Mouse (Mus musculus) CH12.LX (cell line): ENCODE measurements around the gene Rin3. TPM values are rescaled to one million over a fixed set of nuclear protein-coding genes. Genes with fewer than 3 reads are reported as not detected.

Experiments
- DNase-seq: peaks from one replicate; pipeline ENCODE4 v3.0.0-alpha.2; 2013; ENCODE audit errors: extremely low read depth
- H3K27ac ChIP-seq: 2 replicates; pipeline ENCODE4 v1.5.1; 2012; ENCODE audit warnings: low read depth, mild to moderate bottlenecking, control low read depth, moderate library complexity; ENCODE audit not compliant: insufficient read depth
- H3K27me3 ChIP-seq: replicated peaks from 2 replicates; pipeline ENCODE3; 2012; ENCODE audit warnings: inconsistent platforms
- H3K36me3 ChIP-seq, 2 experiments: replicated peaks in 1 of 2; 2 replicates each; pipeline versions ENCODE3 to v1.6.1; 2012; ENCODE audit warnings: inconsistent platforms in 1 of 2, low read length in 1 of 2, mild to moderate bottlenecking in 1 of 2, mixed read lengths in 1 of 2, moderate library complexity in 1 of 2; ENCODE audit not compliant: control insufficient read depth in 1 of 2, insufficient read depth in 1 of 2
- H3K4me1 ChIP-seq, 2 experiments: 2 replicates each; pipeline ENCODE4 v1.6.1; 2012; ENCODE audit warnings: inconsistent platforms in 1 of 2, moderate library complexity in 1 of 2; ENCODE audit not compliant: insufficient read depth in 2 of 2, control insufficient read depth in 1 of 2
- H3K4me2 ChIP-seq: 2 replicates; pipeline ENCODE4 v1.6.1; 2012; ENCODE audit warnings: low read depth, mild to moderate bottlenecking, control low read depth; ENCODE audit not compliant: poor library complexity, insufficient read depth, severe bottlenecking
- H3K4me3 ChIP-seq, 3 experiments: fragments of 150-350 bp in 1 of 3; sonication (generic) in 1 of 3; replicated peaks in 1 of 3; 2 replicates each; pipeline versions ENCODE3 to v1.5.1; 2011 to 2012; ENCODE audit warnings: low read depth in 2 of 3, low read length in 2 of 3, mild to moderate bottlenecking in 2 of 3, moderate library complexity in 2 of 3, control low read depth in 1 of 3, improper control_type of control experiment in 1 of 3, inconsistent platforms in 1 of 3, mixed read lengths in 1 of 3; ENCODE audit not compliant: poor library complexity in 1 of 3
- H3K79me2 ChIP-seq: replicated peaks from 2 replicates; pipeline ENCODE4 v1.6.1; 2012; ENCODE audit warnings: mild to moderate bottlenecking, moderate library complexity; ENCODE audit not compliant: control insufficient read depth, poor library complexity, insufficient read depth, severe bottlenecking; ENCODE audit errors: extremely low read depth
- H3K9ac ChIP-seq: 2 replicates; pipeline ENCODE4 v1.6.1; 2012; ENCODE audit warnings: low read depth, mild to moderate bottlenecking, control low read depth, moderate library complexity; ENCODE audit not compliant: insufficient read depth
- H3K9me3 ChIP-seq: replicated peaks from 2 replicates; pipeline ENCODE3; 2012; ENCODE audit warnings: low read length, inconsistent platforms, mixed read lengths
- EP300 ChIP-seq: IDR thresholded peaks from 2 replicates; pipeline ENCODE4 v1.6.1; 2011; ENCODE audit warnings: low read length, improper control_type of control experiment
- ETS1 ChIP-seq: conservative IDR thresholded peaks from 2 replicates; pipeline ENCODE4 v1.6.1; 2012; ENCODE audit warnings: low read depth, mild to moderate bottlenecking, inconsistent platforms, low read length, improper control_type of control experiment, moderate library complexity
- HCFC1 ChIP-seq: IDR thresholded peaks from 2 replicates; pipeline ENCODE4 v1.6.1; 2012; ENCODE audit warnings: low read depth, mild to moderate bottlenecking, inconsistent platforms, low read length, improper control_type of control experiment
- IRF4 ChIP-seq: IDR thresholded peaks from 2 replicates; pipeline ENCODE4 v1.6.1; 2014; ENCODE audit warnings: low read depth, mild to moderate bottlenecking, inconsistent platforms, low read length, improper control_type of control experiment
- JUND ChIP-seq: conservative IDR thresholded peaks from 2 replicates; pipeline ENCODE4 v1.6.1; 2011; ENCODE audit warnings: low read depth, low read length, improper control_type of control experiment
- MAX ChIP-seq: IDR thresholded peaks from 2 replicates; pipeline ENCODE4 v1.6.1; 2011; ENCODE audit warnings: low read length, improper control_type of control experiment
- MAZ ChIP-seq: IDR thresholded peaks from 2 replicates; pipeline ENCODE4 v1.6.1; 2012; ENCODE audit warnings: low read depth, mild to moderate bottlenecking, inconsistent platforms, low read length, improper control_type of control experiment, moderate library complexity
- MEF2A ChIP-seq: IDR thresholded peaks from 2 replicates; pipeline ENCODE4 v1.6.1; 2014; ENCODE audit warnings: low read depth, mild to moderate bottlenecking, inconsistent platforms, low read length, improper control_type of control experiment, borderline replicate concordance
- POLR2AphosphoS2 ChIP-seq: IDR thresholded peaks from 2 replicates; pipeline ENCODE4 v1.6.1; 2011; ENCODE audit warnings: low read depth, low read length, improper control_type of control experiment
- UBTF ChIP-seq: IDR thresholded peaks from 2 replicates; pipeline ENCODE4 v1.6.1; 2012; ENCODE audit warnings: low read depth, mild to moderate bottlenecking, inconsistent platforms, low read length, improper control_type of control experiment, moderate library complexity
- ZMIZ1 ChIP-seq: IDR thresholded peaks from 2 replicates; pipeline ENCODE4 v1.6.1; 2012; ENCODE audit warnings: low read depth, mild to moderate bottlenecking, inconsistent platforms, low read length, improper control_type of control experiment
- dilution Hi-C: fragments of 300-500 bp; cut with MboI; formaldehyde crosslinking; loops from 2 replicates; pipeline ENCODE4 v1.14.3; 2020; ENCODE audit warnings: low sequenced_read_pairs; ENCODE audit not compliant: extremely low pct_unique_long_range_greater_than_20kb, extremely low pct_ligation_motif_present
- in situ Hi-C: fragments of 300-500 bp; cut with MboI; formaldehyde crosslinking; loops from 3 replicates; pipeline ENCODE4 v1.14.3; 2019; ENCODE audit warnings: low sequenced_read_pairs, low pct_ligation_motif_present, low pct_unique_long_range_greater_than_20kb, mixed read lengths
- polyA plus RNA-seq: library from polyadenylated mRNA; unstranded; fragments of >175 nt; gene quantifications from 2 replicates; pipeline ENCODE4 v1.2.1, GENCODE M21; 2012; ENCODE audit warnings: low read depth; ENCODE audit not compliant: insufficient read length
- total RNA-seq, 2 experiments: library from RNA; depleted of rRNA; stranded (reverse); fragments of 300-350 nt in 1 of 2; fragments of >200 nt in 1 of 2; gene quantifications; 2 replicates each; pipeline ENCODE4 v1.2.3; 2012 to 2014

Gene Rin3
- total and polyA plus RNA-seq, 3 experiments: 2.4 to 10.0 (median 8.4) TPM

DNA sequence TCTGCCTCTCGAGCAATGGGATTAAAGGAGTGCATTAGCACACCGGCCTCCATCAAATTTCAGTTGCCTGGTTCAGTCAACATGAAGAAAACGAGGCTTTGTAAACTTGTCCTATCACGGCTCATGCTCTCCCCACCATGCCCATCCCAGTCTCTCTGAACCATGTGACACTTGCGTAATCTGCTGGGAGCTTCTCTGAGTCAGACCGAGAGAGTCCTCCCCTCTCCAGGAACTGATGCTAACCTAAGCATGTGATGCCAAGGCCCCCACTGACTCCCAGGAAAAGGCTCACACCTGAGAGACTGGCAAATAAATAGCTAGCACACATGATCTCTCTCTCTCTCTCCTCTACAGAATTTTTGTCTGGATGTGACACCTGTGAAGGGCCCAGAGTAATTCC is 134.9 kb downstream of the Rin3 start:
- no peak overlapping the region for H3K4me3 ChIP-seq
- H3K27me3 ChIP-seq: no peaks in the 10 kb centered on the region
- H3K79me2 ChIP-seq: no peaks in the 10 kb centered on the region
- dilution Hi-C loops: no loop called here
- DNase-seq: no peak
- no peak overlapping the region for H3K27ac ChIP-seq
- in situ Hi-C loops: no loop called here
- H3K4me2 ChIP-seq: no peak overlapping the region
- H3K9me3 ChIP-seq: peaks cover 1% of the 10 kb centered on the region
- no peak for TF ChIP-seq ZMIZ1
- TF ChIP-seq IRF4: 0 out of 2 replicates have a peak, but pooled peaks have one; percentile 36
- H3K36me3 ChIP-seq: peaks cover 10 to 71% of the 10 kb centered on the region in 2 experiments
- peaks cover 0 to 19% of the 10 kb centered on the region in 2 experiments; a peak in 1 of 4 replicates for H3K4me1 ChIP-seq
- H3K9ac ChIP-seq: no peak overlapping the region

DNA sequence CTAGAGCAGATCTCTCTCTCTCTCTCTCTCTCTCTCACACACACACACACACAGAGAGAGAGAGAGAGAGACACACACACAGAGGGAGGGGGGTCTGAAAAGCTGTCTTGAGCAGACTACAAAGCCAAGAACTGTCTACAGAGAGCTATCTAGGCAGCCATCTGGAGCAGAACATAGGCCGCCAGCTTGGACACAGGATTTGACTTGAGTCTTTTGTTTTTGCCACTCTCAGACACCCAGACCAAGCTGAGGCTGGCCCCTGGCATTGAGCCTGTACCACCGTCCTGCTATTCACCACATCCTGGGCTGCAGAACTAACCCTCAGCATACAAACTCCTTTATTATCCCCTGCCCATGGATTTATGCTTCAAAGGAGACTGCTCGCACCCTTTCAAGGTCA is 136.7 kb downstream of the Rin3 start:
- DNase-seq: no peak
- Histone ChIP-seq H3K79me2 (no peaks in the 10 kb centered on the region), H3K36me3 (peaks cover 11 to 67% of the 10 kb centered on the region in 2 experiments), H3K27ac (no peak overlapping the region), H3K4me1 (peaks cover 0 to 20% of the 10 kb centered on the region in 2 experiments; a peak in 1 of 4 replicates), H3K27me3 (no peaks in the 10 kb centered on the region), H3K9ac (no peak overlapping the region), H3K9me3 (no peaks in the 10 kb centered on the region), H3K4me3 (no peak overlapping the region)
- dilution Hi-C loops: no loop called here
- TF ChIP-seq UBTF (no peak), EP300 (0 out of 2 replicates have a peak, but pooled peaks have one; percentile 4), MAX (no peak), HCFC1 (no peak), MEF2A (no peak), JUND (no peak), POLR2AphosphoS2 (no peak), ZMIZ1 (no peak)
- TF ChIP-seq, all 38 proteins: peak for 1
- H3K4me2 ChIP-seq: no peak overlapping the region
- in situ Hi-C loops: no loop called here

DNA sequence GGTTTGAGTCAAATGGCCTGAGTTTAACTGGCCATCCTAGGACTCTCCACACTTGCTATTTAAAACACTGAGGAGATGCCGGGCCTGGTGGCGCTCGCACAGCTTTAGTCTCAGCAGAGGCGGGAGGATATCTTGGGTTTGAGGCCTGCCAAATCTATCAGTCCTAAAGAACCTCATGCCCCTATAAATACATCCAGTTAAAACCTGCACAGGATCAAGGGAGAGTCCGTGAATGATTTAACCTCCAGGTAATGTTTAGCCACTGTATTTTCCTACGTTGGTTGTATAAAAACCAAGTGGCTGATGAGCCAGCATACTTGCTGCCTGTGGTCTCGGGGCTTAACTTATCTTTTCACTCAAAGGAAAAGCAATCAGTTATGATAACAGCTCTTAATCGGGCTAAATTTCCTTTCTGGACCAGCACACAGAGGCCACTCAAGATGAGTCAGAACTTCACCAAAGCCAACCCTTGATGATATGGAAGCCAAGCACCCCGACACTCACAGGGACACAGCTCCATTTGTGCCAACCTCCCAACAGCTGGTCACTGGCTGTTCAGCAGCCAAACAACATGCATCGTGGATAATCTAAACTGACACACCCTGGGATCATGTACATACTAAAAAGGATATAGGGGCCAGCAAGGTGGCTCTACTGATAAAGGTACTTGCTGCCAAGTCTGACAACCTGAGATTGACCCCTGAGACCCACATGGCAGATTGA is 137.5 kb downstream of the Rin3 start:
- H3K9me3 ChIP-seq: no peaks in the 10 kb centered on the region
- TF ChIP-seq ETS1: no peak
- no peak for TF ChIP-seq MAZ
- no peaks in the 10 kb centered on the region for H3K27me3 ChIP-seq
- dilution Hi-C loops: no loop called here
- no peak overlapping the region for H3K4me2 ChIP-seq
- no peak overlapping the region for H3K4me3 ChIP-seq
- no peak overlapping the region for H3K9ac ChIP-seq
- H3K79me2 ChIP-seq: no peaks in the 10 kb centered on the region
- H3K36me3 ChIP-seq: peaks cover 7 to 59% of the 10 kb centered on the region in 2 experiments
- no peak overlapping the region for H3K27ac ChIP-seq
- DNase-seq: no peak
- peaks cover 4 to 28% of the 10 kb centered on the region in 2 experiments; a peak in 2 of 4 replicates for H3K4me1 ChIP-seq
- in situ Hi-C loops: no loop called here
